Mouse (Mus musculus): ENCODE results near the gene Abcg1. TPM values are rescaled to one million over a fixed set of nuclear protein-coding genes. Genes with fewer than 3 reads are reported as not detected.
A peak's percentile ranks its signal among the peaks of the same experiment; 100 is the strongest.

The Abcg1 gene
- total RNA-seq, 1 experiment from 2014 or later, result 68.0 TPM

GRCm38 (mm10) chr17:31073273-31074052 lies 16.0 kb downstream of the Abcg1 start:
- ATAC-seq (replicated peaks; ENCODE audit: insufficient number of reproducible peaks, low FRiP score, low TSS enrichment, poor library complexity, severe bottlenecking), result peak; percentile 41; the same call in 1 of the 2 replicates

GRCm38 (mm10) chr17:31074053-31074590 lies 16.6 kb downstream of the Abcg1 start:
- no peak for ATAC-seq (replicated peaks; ENCODE audit: insufficient number of reproducible peaks, low FRiP score, low TSS enrichment, poor library complexity, severe bottlenecking)

GRCm38 (mm10) chr17:31074666-31075065 lies 17.2 kb downstream of the Abcg1 start:
- ATAC-seq (replicated peaks; ENCODE audit: insufficient number of reproducible peaks, low FRiP score, low TSS enrichment, poor library complexity, severe bottlenecking), result peak; percentile 15

GRCm38 (mm10) chr17:31075471-31075870 lies 18.0 kb downstream of the Abcg1 start:
- ATAC-seq (replicated peaks; ENCODE audit: insufficient number of reproducible peaks, low FRiP score, low TSS enrichment, poor library complexity, severe bottlenecking), result peak; percentile 32; the same call in 1 of the 2 replicates

GRCm38 (mm10) chr17:31077561-31077960 lies 20.1 kb downstream of the Abcg1 start:
- ATAC-seq (replicated peaks; ENCODE audit: insufficient number of reproducible peaks, low FRiP score, low TSS enrichment, poor library complexity, severe bottlenecking), result 0 out of 2 replicates have a peak, but pooled peaks have one; percentile 11

GRCm38 (mm10) chr17:31078581-31078980 lies 21.1 kb downstream of the Abcg1 start:
- peak; percentile 23; the same call in 1 of the 2 replicates for ATAC-seq (replicated peaks; ENCODE audit: insufficient number of reproducible peaks, low FRiP score, low TSS enrichment, poor library complexity, severe bottlenecking)

- ATAC-seq (replicated peaks; ENCODE audit: insufficient number of reproducible peaks, low FRiP score, low TSS enrichment, poor library complexity, severe bottlenecking), result no peak
Observed at GRCm38 (mm10) chr17:31079078-31079840, 21.8 kb downstream of the Abcg1 start.

- ATAC-seq (replicated peaks; ENCODE audit: insufficient number of reproducible peaks, low FRiP score, low TSS enrichment, poor library complexity, severe bottlenecking), result peak; percentile 59
Observed at GRCm38 (mm10) chr17:31082296-31083078, 25.0 kb downstream of the Abcg1 start.

GRCm38 (mm10) chr17:31085519-31085918 lies 28.0 kb downstream of the Abcg1 start:
- ATAC-seq (replicated peaks; ENCODE audit: insufficient number of reproducible peaks, low FRiP score, low TSS enrichment, poor library complexity, severe bottlenecking), result no peak

GRCm38 (mm10) chr17:31086196-31086595 lies 28.7 kb downstream of the Abcg1 start:
- ATAC-seq (replicated peaks; ENCODE audit: insufficient number of reproducible peaks, low FRiP score, low TSS enrichment, poor library complexity, severe bottlenecking), result no peak

GRCm38 (mm10) chr17:31088711-31089110 lies 31.2 kb downstream of the Abcg1 start:
- ATAC-seq (replicated peaks; ENCODE audit: insufficient number of reproducible peaks, low FRiP score, low TSS enrichment, poor library complexity, severe bottlenecking), result peak; percentile 34; the same call in 1 of the 2 replicates

- no peak for ATAC-seq (replicated peaks; ENCODE audit: insufficient number of reproducible peaks, low FRiP score, low TSS enrichment, poor library complexity, severe bottlenecking)
Observed at GRCm38 (mm10) chr17:31089848-31090247, 32.4 kb downstream of the Abcg1 start.

- ATAC-seq (replicated peaks; ENCODE audit: insufficient number of reproducible peaks, low FRiP score, low TSS enrichment, poor library complexity, severe bottlenecking), result no peak
Observed at GRCm38 (mm10) chr17:31091023-31091735, 33.7 kb downstream of the Abcg1 start.

GRCm38 (mm10) chr17:31094781-31095180 lies 37.3 kb downstream of the Abcg1 start:
- no peak for ATAC-seq (replicated peaks; ENCODE audit: insufficient number of reproducible peaks, low FRiP score, low TSS enrichment, poor library complexity, severe bottlenecking)

GRCm38 (mm10) chr17:31095570-31095969 lies 38.1 kb downstream of the Abcg1 start:
- no peak for ATAC-seq (replicated peaks; ENCODE audit: insufficient number of reproducible peaks, low FRiP score, low TSS enrichment, poor library complexity, severe bottlenecking)

- ATAC-seq (replicated peaks; ENCODE audit: insufficient number of reproducible peaks, low FRiP score, low TSS enrichment, poor library complexity, severe bottlenecking), result no peak
Observed at GRCm38 (mm10) chr17:31096893-31097292, 39.4 kb downstream of the Abcg1 start.

- ATAC-seq (replicated peaks; ENCODE audit: insufficient number of reproducible peaks, low FRiP score, low TSS enrichment, poor library complexity, severe bottlenecking), result no peak
Observed at GRCm38 (mm10) chr17:31098788-31099187, 41.3 kb downstream of the Abcg1 start.

- no peak for ATAC-seq (replicated peaks; ENCODE audit: insufficient number of reproducible peaks, low FRiP score, low TSS enrichment, poor library complexity, severe bottlenecking)
Observed at GRCm38 (mm10) chr17:31103007-31103570, 45.6 kb downstream of the Abcg1 start.

Measured in monocyte, adult 5-6 weeks (primary cell).